Mouse (Mus musculus) c-Kit-negative CD71-positive TER-119-positive erythroid progenitor cells, embryonic 14.5 days (primary cell): ENCODE measurements around the gene Nubp1.

ENCODE experiments used
- DNase-seq: peaks from one replicate; pipeline ENCODE4 v3.0.0-alpha.2; 2013; ENCODE audit warnings: low read depth, low spot score

Gene Nubp1

GRCm38 (mm10) chr16:10467391-10468107 lies 55.8 kb downstream of the Nubp1 start:
- no peak for DNase-seq

- no peak for DNase-seq
Measured at GRCm38 (mm10) chr16:10468201-10468600, 56.5 kb downstream of the Nubp1 start.

GRCm38 (mm10) chr16:10471950-10472349 lies 60.2 kb downstream of the Nubp1 start:
- DNase-seq = no peak
